Mouse (Mus musculus) lung, postnatal 10 days (tissue): ENCODE data around the gene Gm6760.

Experiments
- DNase-seq: peaks from one replicate; pipeline ENCODE4 v3.0.0; 2021

Gene Gm6760

GRCm38 (mm10) chrX:64152098-64152497 lies at the start of gene Gm6760:
TSS of gene Gm6760 (minus strand) at chrX:64152198.
- DNase-seq, result no peak

- no peak for DNase-seq
Observed at GRCm38 (mm10) chrX:64181246-64181645, 29.2 kb upstream of the Gm6760 start.

- no peak for DNase-seq
Observed at GRCm38 (mm10) chrX:64173248-64173647, 21.2 kb upstream of the Gm6760 start, which contains the start of gene 3830417A13Rik. TSS of gene 3830417A13Rik (plus strand) at chrX:64173548.
